Mouse (Mus musculus): Measurements from ENCODE around the gene Fadd. TPM values are rescaled to one million over a fixed set of nuclear protein-coding genes. Genes with fewer than 3 reads are reported as not detected.

The Fadd gene
- polyA plus RNA-seq, 1 experiment = 9.4 TPM

DNA sequence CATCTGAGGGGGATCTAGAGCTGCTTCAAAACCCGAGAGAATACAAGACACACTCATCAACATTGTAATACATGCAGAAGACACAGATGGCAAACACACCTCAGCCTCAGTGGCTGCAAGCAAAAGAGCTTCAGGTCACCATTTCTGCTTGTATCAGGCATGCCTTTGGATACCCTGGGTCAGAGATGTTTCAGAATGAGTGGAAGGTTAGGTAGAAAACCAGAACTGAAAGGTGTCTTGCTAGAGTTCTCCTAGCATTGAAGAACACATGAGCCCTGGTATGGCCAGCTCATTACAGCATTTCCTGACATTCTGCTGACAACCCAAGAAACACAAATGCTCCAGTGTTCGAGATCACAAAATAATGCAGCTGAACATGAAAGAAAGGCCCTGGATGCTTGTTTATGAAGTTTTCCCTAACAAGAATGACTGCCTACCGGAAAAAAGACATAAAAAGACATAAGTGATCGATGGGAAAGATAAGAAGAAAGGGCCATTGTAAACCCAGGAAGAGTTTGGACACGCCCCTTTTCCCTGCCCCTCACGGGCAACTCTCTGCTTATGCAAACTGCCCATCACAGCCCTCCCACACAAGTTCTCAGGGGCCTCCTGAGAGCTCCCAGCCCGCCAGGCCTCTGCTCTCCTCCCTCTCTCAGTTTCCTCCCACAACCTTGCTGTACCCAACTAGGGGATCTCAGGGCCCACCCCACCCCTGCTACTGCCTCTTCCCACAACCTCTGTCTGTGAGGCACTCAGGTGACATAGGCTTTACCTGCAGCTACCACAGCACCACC lies 50.5 kb downstream of the Fadd start:
- DNase-seq (ENCODE audit: low spot score) = no peak

DNA sequence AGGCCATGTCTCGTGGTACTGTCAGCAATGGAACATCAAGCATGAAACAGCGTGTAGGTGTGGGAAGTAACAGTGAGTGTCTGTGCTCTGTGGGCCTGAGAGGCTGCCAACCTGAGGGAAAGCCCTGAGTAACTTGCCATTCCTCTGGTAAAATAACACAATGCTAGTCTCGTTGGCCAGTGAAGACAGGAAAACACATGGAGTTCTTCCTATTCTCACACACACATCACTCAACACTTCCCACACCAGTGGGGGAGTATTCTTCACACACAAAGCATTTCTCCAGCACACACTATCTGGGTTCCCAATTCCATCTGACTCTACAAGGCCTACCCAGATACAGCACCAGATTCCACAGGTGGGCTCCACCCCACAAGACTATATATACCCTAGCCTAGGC lies 52.4 kb downstream of the Fadd start:
- no peak for DNase-seq (ENCODE audit: low spot score)

DNA sequence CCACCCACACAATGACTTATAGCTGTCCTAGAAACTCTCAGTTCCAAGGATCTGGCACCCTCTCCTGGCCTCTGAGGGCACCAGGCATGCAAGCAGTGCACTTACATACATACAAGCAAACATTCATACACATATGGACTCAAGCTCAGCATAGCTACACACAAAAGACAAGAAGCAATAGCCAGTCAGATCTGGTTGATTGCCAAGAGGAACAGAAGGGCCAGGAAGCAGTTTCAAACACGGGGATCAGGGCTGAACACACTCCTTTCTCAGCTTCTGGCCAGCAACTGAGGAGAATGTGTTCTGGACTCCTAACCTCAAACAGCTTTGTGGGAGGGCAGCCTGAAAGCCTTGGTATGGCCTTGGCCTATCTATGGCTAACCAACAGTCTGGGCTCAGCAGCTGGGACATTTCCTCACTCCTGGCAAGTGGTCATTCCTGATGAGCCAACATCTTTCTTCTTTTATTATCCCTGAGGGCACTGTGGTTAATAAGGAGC lies 54.5 kb downstream of the Fadd start:
- no peak for DNase-seq (ENCODE audit: low spot score)

Other genes with a start within 250 kb of the Fadd start
- 219 and 245 TPM in 2 replicates for gene Cttn, start 111.5 kb downstream of the Fadd start, polyA plus RNA-seq (2012; rRNA removed)
- gene Ppfia1, start 28.7 kb downstream of the Fadd start, polyA plus RNA-seq (2012; rRNA removed) = 34.3 and 35.0 TPM in 2 replicates
- 83.6 and 95.0 TPM in 2 replicates for gene Ano1, start 169.5 kb upstream of the Fadd start, polyA plus RNA-seq (2012; rRNA removed)

Measured in urinary bladder, adult 2 months (tissue).